Mouse (Mus musculus): ENCODE results near the gene Dmc1.

Gene Dmc1

DNA sequence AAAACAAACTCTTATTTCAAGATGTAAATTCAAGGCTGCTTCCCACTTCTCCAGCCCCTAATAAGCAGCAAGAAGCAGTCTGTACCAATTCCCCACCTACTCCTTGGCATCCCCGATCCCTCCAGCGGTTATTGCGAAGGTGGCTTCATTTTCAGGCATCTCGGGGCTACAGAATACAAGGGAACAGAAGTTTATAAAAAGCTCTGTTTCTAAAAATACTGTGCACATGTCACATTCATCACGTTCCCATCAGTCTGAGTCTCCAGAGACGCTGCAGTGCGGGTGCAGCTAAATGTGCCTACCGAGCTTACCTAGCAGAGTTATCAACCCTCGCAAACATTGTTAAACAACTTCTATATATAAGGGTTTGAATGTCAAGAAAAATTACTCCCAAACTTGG lies 42.5 kb downstream of the Dmc1 start:
- no peak for DNase-seq (ENCODE audit: low spot score)

DNA sequence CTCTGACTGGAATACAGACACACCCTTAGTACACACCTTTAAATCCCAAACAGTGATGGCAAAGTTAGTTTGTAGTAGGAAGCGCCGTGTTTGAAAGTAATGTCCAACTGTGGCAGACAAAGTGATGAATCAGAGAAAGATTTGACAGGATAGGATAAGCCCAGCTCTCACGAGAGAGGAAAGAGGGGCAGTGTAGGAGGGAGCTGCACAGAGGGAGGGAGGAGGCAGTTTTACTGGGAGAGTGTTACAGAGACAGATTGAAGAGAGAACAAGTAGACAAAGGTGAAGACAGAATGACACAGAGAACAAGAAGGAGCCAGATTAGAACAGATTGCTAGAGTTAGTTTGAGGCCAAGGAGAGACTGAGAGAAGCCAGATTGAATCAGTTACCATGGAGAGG lies 45.3 kb downstream of the Dmc1 start:
- DNase-seq (ENCODE audit: low spot score): no peak

- no peak for DNase-seq (ENCODE audit: low spot score)
Measured at GRCm38 (mm10) chr15:79552566-79552965, 52.3 kb downstream of the Dmc1 start.

GRCm38 (mm10) chr15:79548226-79548625 lies 56.7 kb downstream of the Dmc1 start:
- no peak for DNase-seq (ENCODE audit: low spot score)

GRCm38 (mm10) chr15:79547289-79547820 lies 57.6 kb downstream of the Dmc1 start:
- peak; percentile 67 for DNase-seq (ENCODE audit: low spot score)

- DNase-seq (ENCODE audit: low spot score): peak; percentile 96
Measured at GRCm38 (mm10) chr15:79546410-79547288, 58.3 kb downstream of the Dmc1 start, which contains the start of gene Ddx17. Gene Ddx17, minus strand, starts transcription at chr15:79546741.

DNA sequence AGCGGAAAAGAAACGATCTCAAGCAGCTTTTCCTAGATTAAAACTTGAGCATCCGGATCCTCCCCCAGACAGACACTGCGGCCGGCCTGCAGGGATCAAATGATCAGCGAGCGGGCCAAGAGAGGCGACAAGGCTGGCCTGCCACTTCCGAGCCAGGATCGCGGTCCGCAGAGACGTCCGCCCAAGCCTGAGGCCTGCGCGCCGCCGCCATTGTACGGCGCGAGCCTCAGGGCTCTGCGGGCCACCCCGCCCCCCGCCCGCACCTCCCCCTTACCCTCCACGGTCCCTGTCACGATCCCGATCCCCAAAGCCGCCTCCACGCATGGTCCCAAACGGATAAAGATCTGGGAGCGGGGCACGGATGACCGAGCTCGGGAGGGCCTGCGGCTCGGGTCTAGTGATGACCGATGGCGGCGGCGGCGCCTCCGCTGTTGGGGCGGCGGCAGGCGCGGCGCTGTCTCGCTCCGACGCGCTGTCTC lies 58.9 kb downstream of the Dmc1 start:
- peak; percentile 69 for DNase-seq (ENCODE audit: low spot score)

DNA sequence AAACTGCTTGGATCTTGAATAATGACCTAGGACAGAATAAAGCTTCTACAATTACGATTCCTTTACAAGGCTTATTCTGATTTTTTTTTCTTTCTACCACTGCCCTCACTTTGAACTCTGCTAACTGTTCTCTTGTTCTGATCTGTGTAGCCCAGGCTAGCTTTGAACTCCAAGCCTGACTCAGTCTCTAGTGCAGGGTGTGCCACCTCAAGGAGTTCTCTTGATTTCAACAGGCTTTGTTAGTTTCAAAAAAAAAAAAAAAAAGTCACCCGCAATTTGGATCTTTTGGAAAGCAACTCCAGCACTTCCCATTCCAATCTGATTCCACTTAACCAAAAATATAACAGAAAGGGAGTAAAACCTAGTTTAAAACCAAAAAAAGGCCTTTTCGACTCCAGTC lies 59.4 kb downstream of the Dmc1 start:
- peak; percentile 41 for DNase-seq (ENCODE audit: low spot score)

DNA sequence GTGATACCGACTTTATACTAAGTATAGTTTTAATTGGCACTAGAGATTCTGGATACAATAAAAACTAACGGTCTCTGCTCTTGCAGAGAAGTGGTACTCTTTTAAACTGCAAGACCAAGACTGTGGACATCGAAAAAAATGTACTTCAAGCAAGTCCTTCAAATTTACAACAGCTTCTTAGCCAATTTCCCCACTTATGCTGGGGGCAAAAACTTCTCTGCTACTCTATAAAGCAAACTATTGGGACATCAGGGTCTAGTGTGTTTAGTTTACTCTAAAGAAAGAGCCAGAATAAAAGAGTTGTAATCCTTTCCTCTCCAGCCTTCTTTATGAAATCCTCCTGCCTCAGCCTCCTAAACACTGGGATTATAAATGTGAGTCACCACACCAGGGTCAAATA lies 60.9 kb downstream of the Dmc1 start:
- no peak for DNase-seq (ENCODE audit: low spot score)

DNA sequence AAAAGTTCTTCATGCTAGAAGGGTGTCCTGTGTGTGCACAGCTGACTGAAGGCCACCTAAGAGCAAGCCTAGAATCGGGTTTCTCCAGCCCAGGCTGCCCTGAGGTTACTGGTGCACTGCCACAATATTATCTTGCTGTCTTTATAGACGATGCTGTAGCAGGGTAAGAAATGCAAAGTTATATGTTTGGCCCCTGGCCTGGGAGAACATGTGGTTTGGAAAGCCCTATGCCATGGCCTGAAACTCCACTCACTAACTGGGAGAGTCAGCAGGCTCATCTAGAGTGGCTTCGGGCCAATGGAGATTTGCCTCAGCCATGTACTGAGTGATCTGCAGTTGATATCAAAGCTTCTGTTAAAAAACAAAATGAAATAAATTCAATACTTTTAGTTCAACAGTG lies 71.1 kb downstream of the Dmc1 start:
- peak; percentile 29 for DNase-seq (ENCODE audit: low spot score)

DNA sequence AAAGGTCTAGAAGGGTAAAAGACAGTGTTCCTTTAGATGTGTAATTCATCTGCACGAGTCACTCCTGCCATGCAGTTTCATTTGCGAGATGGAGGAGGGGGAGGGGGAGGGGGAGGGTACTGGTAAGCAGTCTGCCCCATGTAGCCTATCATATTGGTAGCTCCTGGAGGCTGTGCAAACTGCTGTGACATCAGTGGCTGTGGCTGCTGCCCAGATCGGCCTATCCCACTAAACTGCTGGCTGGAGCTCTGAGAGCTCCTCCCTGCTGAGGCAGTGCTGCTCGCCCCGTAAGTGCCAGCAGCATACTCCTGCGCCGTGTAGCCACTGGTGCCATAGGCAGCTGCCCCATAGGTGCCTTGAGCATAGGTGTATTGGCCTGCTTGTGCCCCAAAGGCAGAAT lies 75.0 kb downstream of the Dmc1 start:
- peak; percentile 33 for DNase-seq (ENCODE audit: low spot score)

DNA sequence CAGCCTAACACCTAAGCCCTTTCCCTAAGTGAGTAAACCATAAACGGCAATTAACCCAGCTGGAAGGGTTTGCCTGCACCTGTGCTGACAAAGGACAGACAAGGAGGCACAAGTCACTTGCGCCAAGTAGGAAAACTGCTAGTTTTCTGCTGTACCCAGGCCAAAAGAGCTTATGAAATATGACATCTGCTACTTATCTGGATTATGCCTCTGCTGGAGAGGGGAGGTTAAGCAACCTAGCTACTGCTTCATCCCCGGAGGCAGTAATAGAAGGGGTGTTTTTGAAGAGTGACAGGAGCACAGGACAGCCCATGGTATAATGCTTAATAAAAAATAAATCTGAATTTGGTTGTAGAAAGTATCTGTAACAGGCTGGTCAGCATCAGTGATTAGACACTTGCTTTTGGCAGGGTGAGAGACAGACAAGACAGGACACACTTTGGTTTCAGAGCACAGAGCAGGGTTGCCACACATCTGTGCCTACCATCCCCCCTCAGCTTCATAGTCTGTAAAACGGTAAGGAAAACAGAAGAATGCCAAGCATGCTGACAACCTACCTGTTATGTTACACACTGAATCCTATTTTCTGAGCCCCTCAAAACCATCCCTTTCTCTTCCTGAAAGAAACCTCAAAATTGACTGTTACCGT lies 76.8 kb downstream of the Dmc1 start:
- peak; percentile 80 for DNase-seq (ENCODE audit: low spot score)

GRCm38 (mm10) chr15:79527192-79527591 lies 77.7 kb downstream of the Dmc1 start:
- DNase-seq (ENCODE audit: low spot score): no peak

DNA sequence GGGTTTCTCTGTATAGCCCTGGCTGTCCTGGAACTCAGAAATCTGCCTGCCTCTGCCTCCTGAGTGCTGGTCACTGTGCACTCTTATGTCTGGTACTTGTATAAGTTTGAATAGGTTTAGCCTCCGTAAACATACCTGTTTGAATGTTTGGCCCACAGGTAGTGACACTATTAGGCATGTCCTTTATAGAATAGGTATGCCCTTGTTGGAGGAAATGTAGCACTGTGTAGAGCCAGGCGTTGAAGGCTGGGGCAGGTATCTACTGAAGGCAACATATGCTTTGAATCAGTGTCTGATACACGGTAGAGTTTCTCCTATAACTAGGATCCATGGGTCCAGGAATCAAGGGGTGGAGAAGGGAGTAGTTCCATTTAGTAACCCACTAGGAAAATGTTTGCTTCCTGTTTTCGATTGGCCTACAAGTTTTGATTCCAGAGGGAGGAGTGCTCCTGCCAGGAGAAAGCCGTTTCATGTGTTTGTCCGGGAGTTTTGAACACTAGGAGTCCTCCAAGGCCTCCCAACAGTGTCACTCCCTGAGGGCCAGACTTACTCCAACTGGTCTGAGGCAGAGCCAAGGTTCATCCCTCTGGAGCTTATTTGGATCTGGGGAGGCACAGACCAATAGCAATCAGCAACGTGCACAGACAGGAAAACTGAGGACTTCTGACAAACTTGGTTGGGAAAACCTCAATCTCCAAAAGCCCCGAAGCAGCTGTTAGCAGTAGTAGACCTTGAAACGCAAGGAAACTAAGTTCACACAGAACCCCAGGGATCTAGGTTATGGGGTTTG lies 78.7 kb downstream of the Dmc1 start:
- DNase-seq (ENCODE audit: low spot score): peak; percentile 79

DNA sequence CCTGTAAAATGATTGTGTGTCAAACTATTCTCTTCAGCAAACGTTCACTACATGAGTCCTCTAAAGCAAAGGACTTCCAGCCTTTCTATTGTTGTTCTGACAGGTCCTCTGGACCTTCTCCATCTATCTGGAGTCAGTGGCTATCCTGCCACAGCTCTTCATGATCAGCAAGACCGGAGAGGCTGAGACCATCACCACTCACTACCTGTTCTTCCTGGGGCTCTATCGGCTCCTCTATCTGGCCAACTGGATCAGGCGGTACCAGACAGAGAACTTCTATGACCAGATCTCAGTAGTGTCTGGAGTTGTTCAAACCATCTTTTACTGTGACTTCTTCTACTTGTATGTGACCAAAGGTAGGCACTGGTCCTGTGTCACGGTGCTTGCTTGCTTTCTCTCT lies 79.3 kb downstream of the Dmc1 start:
- no peak for DNase-seq (ENCODE audit: low spot score)

DNA sequence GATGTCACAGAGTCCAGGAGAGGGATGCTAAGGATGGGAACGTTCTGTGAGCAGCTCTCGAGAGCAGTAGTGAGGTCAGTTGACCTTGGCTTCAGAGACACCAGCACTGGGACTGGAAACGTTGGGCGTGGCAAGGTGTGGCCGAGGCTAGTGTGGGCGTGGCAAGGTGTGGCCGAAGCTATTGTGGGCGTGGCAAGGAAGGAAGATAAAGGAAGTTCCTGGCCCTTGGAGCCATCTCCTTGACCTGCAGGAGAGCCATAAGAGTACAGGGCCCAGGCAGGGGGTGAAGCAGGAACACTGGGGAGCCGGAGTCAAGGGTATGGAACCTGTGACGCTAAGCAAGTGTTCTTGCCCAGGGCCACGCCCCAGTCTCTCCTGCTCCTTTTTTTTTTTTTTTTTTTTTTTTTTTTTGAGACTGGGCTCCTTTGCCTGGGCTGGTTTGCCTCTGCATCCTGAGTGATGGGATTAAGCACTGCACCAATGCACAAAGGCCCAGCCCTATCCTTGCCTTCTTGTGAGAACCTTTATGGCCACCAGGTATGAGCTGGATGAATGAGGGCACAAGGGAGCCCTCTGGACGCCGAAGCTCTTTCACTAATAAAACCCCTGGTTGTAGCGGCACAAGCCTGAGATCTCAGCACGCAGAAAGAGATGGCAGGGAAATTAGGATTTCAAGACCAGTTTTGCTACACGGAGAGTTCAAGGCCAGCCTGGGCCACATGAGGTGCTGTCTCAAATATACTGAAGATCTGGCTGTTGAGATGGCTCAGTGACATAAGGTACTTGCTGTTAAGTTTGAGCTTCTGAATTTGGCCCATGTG lies 85.3 kb downstream of the Dmc1 start:
- DNase-seq (ENCODE audit: low spot score): no peak

GRCm38 (mm10) chr15:79518571-79518970 lies 86.3 kb downstream of the Dmc1 start:
- no peak for DNase-seq (ENCODE audit: low spot score)

DNA sequence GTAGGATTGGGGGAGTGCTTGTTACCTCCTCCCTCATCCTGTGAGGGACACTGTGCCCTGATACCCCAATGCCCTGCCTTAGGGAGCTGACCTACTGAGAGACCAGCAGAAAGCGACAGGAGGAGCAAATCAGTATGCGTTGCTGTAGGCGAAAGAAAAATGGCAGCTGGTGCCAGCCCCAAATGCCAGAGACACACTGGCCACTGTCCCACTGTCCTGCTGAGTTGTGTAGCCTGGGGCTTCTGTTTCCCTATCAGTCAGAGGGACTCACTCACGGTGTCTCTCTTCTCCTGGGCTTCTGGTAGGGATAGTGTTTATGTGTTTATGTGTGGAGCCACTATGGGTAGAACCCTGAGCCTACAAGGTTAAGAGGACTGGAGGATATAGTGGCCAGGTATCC lies 87.2 kb downstream of the Dmc1 start:
- no peak for DNase-seq (ENCODE audit: low spot score)

DNA sequence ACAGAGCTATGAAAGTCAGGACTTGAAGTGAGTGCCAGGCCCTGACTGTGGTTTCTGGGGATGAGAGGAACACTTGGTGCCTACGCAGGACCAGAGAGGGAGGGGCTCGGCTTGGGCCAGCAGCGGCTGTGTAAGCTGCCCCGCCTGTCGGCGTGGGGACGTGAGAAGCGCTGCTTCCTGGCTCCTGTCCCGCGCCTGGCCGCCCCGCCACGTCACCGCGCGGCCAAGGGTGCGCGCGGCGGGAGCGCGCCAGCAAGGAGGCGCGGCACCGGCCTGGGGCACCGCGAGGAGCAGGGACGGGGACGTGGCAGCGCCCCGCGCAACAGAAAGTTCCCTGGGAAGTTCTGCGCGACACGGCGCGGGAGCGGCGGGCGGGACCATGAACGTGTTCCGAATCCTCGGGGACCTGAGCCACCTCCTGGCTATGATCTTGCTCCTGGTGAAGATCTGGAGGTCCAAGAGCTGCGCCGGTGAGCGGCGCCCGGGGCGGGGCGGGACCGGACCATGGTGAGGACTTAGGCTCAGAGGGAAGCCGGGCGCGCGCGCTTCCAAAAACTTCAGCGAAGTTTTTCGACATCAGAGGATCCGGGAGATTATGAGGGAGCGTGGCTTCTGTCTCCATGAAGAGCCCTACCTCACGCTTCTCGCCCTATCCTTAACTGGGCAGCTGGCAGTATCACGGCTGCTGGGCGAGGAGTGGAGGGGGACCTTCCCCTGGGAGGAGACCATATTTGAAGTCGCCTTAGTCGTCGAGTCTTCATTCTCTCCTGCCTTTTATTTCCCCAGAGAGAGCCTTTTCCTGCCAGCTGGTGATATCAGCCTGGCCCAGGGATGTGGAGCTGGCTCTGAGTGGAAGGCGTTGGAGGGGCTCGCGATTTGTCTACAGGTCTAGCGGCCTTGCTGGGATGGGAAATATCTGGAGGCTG lies 88.5 kb downstream of the Dmc1 start, which contains the start of gene Kdelr3:
Gene Kdelr3, plus strand, starts transcription at position 241 of the 926 bp plus-strand sequence.
- peak; percentile 60 for DNase-seq (ENCODE audit: low spot score)

DNA sequence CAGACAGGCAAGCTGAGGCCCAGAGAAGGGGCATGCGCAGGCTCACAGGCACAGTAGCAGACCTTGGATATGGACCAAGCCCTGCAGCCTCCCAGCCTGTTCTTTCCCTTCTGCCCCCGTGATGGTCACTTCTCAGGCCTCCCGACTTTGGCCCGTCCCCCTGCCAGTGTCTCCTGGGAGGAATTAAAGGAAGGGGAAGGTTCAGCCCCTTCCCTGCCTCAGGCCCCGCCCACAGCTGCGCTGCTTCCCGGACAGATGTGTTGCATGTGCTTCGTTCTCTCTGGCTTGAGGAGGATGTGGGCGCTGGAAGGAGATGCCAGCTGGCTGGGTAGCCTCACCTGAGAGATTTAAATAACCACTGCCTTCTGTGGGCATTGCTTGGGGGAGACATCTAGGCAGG lies 91.0 kb downstream of the Dmc1 start:
- no peak for DNase-seq (ENCODE audit: low spot score)

Data from adipocyte (in vitro differentiated cells).